Mouse (Mus musculus): ENCODE measurements around the gene Sap30bp.

- TF ChIP-seq CTCF (IDR thresholded peaks at IDR 0.05; ENCODE audit: insufficient read depth, low read depth, low read length) = no peak
- TF ChIP-seq POLR2A (IDR thresholded peaks at IDR 0.05; ENCODE audit: insufficient read depth, low read depth, low read length) = no peak
Measured at GRCm38 (mm10) chr11:115902831-115903230, 30.3 kb upstream of the Sap30bp start.

Data from olfactory bulb, adult 2 months (tissue).